Mouse (Mus musculus): ENCODE results near the gene Duox2. TPM values are rescaled to one million over a fixed set of nuclear protein-coding genes. Genes with fewer than 3 reads are reported as not detected.

The Duox2 gene
- not detected for polyA plus RNA-seq (2015; fragmentation: Illumina TruSeq; extraction: RNeasy Lipid Tissue Mini Kit (QIAGEN cat#74804); ENCODE audit: low read depth, low replicate concordance)

DNA sequence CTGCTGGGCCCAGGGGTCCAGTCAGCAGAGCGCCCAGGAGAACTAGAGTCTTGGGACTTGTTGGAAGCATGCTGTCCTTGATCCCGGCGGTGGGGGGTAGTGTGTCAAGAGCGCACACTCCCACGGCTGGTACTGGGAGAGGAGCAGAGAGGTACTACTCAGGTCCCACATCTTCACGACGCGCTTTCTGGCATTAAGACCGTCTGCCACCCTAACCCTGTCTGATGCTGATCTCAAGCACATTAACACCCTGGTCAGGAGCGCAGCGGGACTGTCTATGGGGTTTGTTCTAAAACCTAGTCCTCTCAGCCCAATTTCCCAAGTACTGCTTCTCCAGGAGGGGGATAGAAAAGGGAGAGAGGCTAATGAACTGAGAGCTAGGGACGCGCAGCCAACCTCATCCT, at the start of gene Duox2:
Duox2 (minus strand) TSS at position 354 of the 404 bp plus-strand sequence.

DNA sequence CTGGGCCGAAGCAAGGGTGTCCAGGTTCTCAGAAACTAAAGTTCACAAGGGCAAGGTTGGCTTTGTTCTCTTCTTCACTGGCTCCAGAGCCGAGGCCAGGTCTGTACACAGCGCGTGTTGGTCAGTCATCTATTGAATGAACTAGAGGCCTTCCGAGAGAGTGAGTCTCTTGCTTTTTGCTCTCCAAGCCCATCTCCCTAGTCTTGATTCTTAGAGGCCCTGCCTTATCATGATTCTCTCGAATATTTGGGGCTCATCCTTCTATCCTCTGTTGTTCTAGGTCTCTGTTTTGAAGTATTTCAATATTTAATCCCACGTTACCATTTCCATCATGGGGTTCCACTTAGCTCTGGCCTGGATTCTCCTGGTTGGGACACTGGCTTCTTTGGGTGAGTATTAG, 17.1 kb upstream of the Duox2 start, which contains the start of gene Duox1:
Duox1 (plus strand) TSS at position 301 of the 400 bp plus-strand sequence.

GRCm38 (mm10) chr2:122313536-122313935, 15.3 kb upstream of the Duox2 start, which contains the start of gene Duoxa1:
Duoxa1 (minus strand) TSS chr2:122313730.

DNA sequence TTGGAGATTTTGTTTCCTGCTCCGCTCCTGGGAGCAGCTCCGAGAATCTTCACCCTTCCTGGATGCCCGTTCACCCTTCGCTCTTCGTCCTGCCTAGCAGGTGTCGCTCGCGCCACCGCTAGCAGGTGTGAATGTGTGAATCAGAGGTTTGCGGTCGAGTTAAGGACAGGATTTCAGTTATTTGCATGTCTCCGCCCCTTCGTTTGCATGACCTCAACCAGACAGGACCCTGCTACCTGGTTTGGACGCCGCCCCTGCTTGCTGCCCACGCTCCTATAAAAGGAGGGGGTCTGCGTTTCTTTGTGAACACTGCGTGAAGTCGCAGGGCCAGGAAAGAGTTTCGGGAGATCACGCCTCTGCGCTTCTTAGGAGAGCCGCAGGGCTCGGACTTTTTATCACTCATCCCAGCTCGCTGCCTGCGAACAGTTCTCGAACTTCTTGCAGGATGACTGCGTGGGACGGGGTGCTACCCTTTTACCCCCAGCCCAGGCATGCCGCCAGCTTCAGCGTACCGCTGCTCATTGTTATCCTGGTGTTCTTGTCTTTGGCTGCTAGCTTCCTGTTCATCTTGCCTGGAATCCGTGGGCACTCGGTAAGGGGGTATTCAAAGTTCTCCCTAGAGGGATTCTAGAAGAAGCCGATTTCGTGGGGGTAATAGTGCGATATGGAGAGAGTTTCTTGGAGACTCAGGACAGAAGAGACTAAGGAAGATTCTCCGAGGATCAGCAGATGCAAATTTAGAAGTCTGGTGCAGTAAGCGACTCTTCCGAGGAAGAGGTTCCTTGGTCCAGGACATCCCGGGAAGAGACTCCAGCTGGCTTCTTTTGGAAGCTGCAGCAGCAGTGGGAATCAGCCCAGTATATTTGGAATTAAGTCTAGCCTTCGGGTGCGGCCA, 594 bp upstream of the Duox2 start, which contains the start of gene Duoxa2:
Duoxa2 (plus strand) TSS at position 305 of the 895 bp plus-strand sequence.

DNA sequence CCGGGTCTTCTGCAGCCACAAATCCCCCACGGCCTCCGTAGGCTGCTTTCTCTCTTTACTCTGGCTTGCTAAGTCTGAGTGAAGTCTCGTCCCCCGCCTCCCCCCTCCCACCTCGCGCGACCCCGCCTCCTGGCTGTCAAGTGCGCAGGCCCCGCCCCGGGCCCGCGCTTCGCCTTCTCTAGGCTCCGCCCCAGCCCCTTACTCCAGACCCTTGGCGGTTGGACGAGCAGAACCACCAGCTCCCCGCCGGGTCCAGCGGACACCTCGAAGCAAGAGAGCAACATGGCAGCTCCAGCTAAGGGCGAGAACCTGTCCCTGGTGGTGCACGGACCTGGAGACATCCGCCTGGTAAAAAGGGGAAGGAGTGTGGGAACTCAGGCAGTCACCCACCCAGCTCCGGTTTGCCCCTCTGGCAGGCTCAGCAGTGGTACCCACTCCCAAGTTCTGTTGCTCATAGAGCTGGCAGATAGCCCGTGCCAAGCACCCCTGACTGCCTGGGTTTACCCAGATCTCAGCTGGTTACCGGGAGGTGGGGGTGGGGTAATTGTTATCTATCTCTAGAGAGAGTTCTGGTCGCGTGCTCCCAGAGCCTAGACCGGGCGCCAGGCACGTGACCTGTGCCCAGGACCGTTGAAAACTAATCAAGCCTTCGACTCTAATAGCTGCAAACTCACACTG, 63.5 kb downstream of the Duox2 start, which contains the start of gene Sord:
Sord (plus strand) TSS at position 139 of the 678 bp plus-strand sequence.

Other genes with a start within 250 kb of the Duox2 start
- gene Spg11, start 180.1 kb downstream of the Duox2 start, polyA plus RNA-seq (2015; fragmentation: Illumina TruSeq; extraction: RNeasy Lipid Tissue Mini Kit (QIAGEN cat#74804); ENCODE audit: low read depth, low replicate concordance) = 7.6 TPM
- gene B2m, start 150.8 kb downstream of the Duox2 start, polyA plus RNA-seq (2015; fragmentation: Illumina TruSeq; extraction: RNeasy Lipid Tissue Mini Kit (QIAGEN cat#74804); ENCODE audit: low read depth, low replicate concordance) = 261 TPM
- not detected for gene Trim69, start 137.7 kb downstream of the Duox2 start, polyA plus RNA-seq (2015; fragmentation: Illumina TruSeq; extraction: RNeasy Lipid Tissue Mini Kit (QIAGEN cat#74804); ENCODE audit: low read depth, low replicate concordance)
- not detected for gene Patl2, start 112.3 kb downstream of the Duox2 start, polyA plus RNA-seq (2015; fragmentation: Illumina TruSeq; extraction: RNeasy Lipid Tissue Mini Kit (QIAGEN cat#74804); ENCODE audit: low read depth, low replicate concordance)
- gene Terb2, start 112.2 kb downstream of the Duox2 start, polyA plus RNA-seq (2015; fragmentation: Illumina TruSeq; extraction: RNeasy Lipid Tissue Mini Kit (QIAGEN cat#74804); ENCODE audit: low read depth, low replicate concordance) = not detected
- gene Sord, start 63.7 kb downstream of the Duox2 start, polyA plus RNA-seq (2015; fragmentation: Illumina TruSeq; extraction: RNeasy Lipid Tissue Mini Kit (QIAGEN cat#74804); ENCODE audit: low read depth, low replicate concordance) = 23.4 TPM
- not detected for gene Duoxa2, start 451 bp upstream of the Duox2 start, polyA plus RNA-seq (2015; fragmentation: Illumina TruSeq; extraction: RNeasy Lipid Tissue Mini Kit (QIAGEN cat#74804); ENCODE audit: low read depth, low replicate concordance)
- not detected for gene Duoxa1, start 15.3 kb upstream of the Duox2 start, polyA plus RNA-seq (2015; fragmentation: Illumina TruSeq; extraction: RNeasy Lipid Tissue Mini Kit (QIAGEN cat#74804); ENCODE audit: low read depth, low replicate concordance)
- not detected for gene Duox1, start 17.2 kb upstream of the Duox2 start, polyA plus RNA-seq (2015; fragmentation: Illumina TruSeq; extraction: RNeasy Lipid Tissue Mini Kit (QIAGEN cat#74804); ENCODE audit: low read depth, low replicate concordance)
- 61.9 TPM for gene Shf, start 70.7 kb upstream of the Duox2 start, polyA plus RNA-seq (2015; fragmentation: Illumina TruSeq; extraction: RNeasy Lipid Tissue Mini Kit (QIAGEN cat#74804); ENCODE audit: low read depth, low replicate concordance)
- 0.15 TPM for gene Slc28a2, start 128.0 kb upstream of the Duox2 start, polyA plus RNA-seq (2015; fragmentation: Illumina TruSeq; extraction: RNeasy Lipid Tissue Mini Kit (QIAGEN cat#74804); ENCODE audit: low read depth, low replicate concordance)
- not detected for gene Gm14085, start 186.5 kb upstream of the Duox2 start, polyA plus RNA-seq (2015; fragmentation: Illumina TruSeq; extraction: RNeasy Lipid Tissue Mini Kit (QIAGEN cat#74804); ENCODE audit: low read depth, low replicate concordance)